9 mouse cellular contexts compared by ENCODE assay signal in the genomic region with DNA sequence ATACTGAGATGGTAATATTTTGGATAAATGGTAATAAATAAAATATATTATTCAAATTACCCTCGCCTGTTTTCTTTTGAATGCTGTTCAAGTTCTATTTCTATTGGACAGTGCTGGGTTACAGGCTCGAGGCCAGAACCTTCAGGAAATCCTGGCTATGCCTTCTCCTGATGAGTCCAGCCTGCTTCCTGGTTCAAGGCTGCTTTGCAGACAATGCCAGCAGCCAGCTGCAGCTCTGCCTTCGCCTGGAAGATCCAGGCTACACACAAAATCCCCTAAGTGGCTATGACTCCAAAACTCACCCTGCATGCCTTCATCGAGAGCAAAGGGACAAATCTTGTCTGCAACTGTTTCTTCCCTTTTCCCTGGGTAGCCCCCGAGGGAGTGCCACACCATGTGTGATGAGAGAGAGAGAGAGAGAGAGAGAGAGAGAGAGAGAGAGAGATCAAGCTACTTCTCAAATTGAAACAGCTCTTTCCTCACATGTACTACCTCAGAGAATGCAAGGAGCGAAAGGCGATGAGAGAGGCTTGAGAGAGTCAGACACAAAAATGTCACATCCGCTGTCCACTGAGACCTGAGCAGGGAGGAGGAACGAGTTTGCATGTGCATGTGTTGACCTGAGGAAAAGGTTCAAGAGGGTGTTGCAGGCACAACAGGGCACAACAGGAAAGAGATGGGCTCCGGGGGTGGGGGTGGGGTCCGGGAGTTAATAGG.
DNase-seq lines count a peak whose midpoint lies in the region; ATAC-seq lines count a peak whose summit lies in the region.
"Had no signal": no experiment of that assay in that cellular context is flagged by ENCODE, and none has a peak within 500 bp of the region (broad histone marks: within the 10 kb centered on the region; RNA-seq: fewer than 3 reads in every experiment).

No protein-coding gene starts in this region.

- DNase-seq in embryo, embryonic 11 days = peak; percentile 6
- DNase-seq in embryo, embryonic 10.5 days (ENCODE audit: low spot score) = no peak
- peak; percentile 6 for DNase-seq in NIH3T3 (ENCODE audit: low read depth)
- peak; percentile 28 to 34 for DNase-seq in heart, adult 9 months (ENCODE audit: low spot score in 2 of 2)
- DNase-seq in kidney, postnatal 14 days = peak; percentile 47
- no peak for DNase-seq in layer of hippocampus, adult 11-12 months (ENCODE audit: low spot score)
- DNase-seq in left cerebral cortex, adult 11 months (ENCODE audit: low spot score) = no peak

- no peak for ATAC-seq in inflammation-experienced regulatory T-cells, adult 6 months
- ATAC-seq: activated CD4-positive, CD25-positive, alpha-beta regulatory T cell, adult 4 months had no signal

Comparison
In these comparisons a context has a peak if more than half of its experiments do, and no peak if none do; other contexts are left out.
1. DNase-seq: peak in embryo, embryonic 11 days (single experiment), NIH3T3 (single experiment), heart, adult 9 months (2 of 2) and kidney, postnatal 14 days (single experiment); none in embryo, embryonic 10.5 days (single experiment), layer of hippocampus, adult 11-12 months (single experiment) and left cerebral cortex, adult 11 months (single experiment).